Mouse (Mus musculus) forebrain, embryonic 14.5 days (tissue): ENCODE measurements at regions not wholly inside any gene's neighbourhood (a gene's known extent, or its start where the extent isn't known, plus 50 kb on each side); places are given as distances from the start of the nearest gene placed in this dataset.
A peak's percentile ranks its signal among the peaks of the same experiment; 100 is the strongest.

ENCODE experiments used
- ATAC-seq: fragments of 200-750 bp; cut with Nextera tagmentation; 2 replicates; pipeline ENCODE4 v1.8.0; 2017; ENCODE audit warnings: mild to moderate bottlenecking, moderate library complexity
- DNase-seq: peaks from one replicate; pipeline ENCODE4 v3.0.0-alpha.2; 2015; ENCODE audit warnings: low spot score
- H3K27ac ChIP-seq: fragments of 300-500 bp; sonication (generic); 2 replicates; pipeline ENCODE4 v1.5.1; 2014; ENCODE audit warnings: low read depth, mild to moderate bottlenecking, control low read depth, low read length, moderate library complexity
- H3K27me3 ChIP-seq: fragments of 300-500 bp; sonication (generic); replicated peaks from 2 replicates; pipeline ENCODE4 v1.6.1; 2014; ENCODE audit warnings: low read length, control low read depth, mixed read lengths; ENCODE audit not compliant: control insufficient read depth, insufficient read depth
- H3K36me3 ChIP-seq: fragments of 300-500 bp; sonication (generic); 2 replicates; pipeline ENCODE4 v1.6.1; 2014; ENCODE audit warnings: low read length, control low read depth; ENCODE audit not compliant: control insufficient read depth, insufficient read depth
- H3K4me1 ChIP-seq: fragments of 300-500 bp; sonication (generic); 2 replicates; pipeline ENCODE4 v1.6.1; 2014; ENCODE audit warnings: antibody characterized with exemption, low read length, control low read depth; ENCODE audit not compliant: control insufficient read depth, insufficient read depth
- H3K4me2 ChIP-seq: fragments of 300-500 bp; sonication (generic); 2 replicates; pipeline ENCODE4 v1.6.1; 2014; ENCODE audit warnings: mild to moderate bottlenecking, control low read depth, low read length
- H3K4me3 ChIP-seq: fragments of 300-500 bp; sonication (generic); 2 replicates; pipeline ENCODE4 v1.5.1; 2014; ENCODE audit warnings: low read depth, low read length, control low read depth
- H3K9ac ChIP-seq: fragments of 300-500 bp; sonication (generic); 2 replicates; pipeline ENCODE4 v1.6.1; 2014; ENCODE audit warnings: mild to moderate bottlenecking, low read length, control low read depth, moderate library complexity
- H3K9me3 ChIP-seq: fragments of 300-500 bp; sonication (generic); replicated peaks from 2 replicates; pipeline ENCODE4 v1.6.1; 2016; ENCODE audit warnings: low read length, control low read depth, mixed read lengths; ENCODE audit not compliant: control insufficient read depth
- WGBS: fragments of 180-500 bp; shearing (Covaris S2); extraction: QIAGEN DNeasy Blood & Tissue Kit; methylation state at CpG from one replicate; pipeline ENCODE4 v1.1.7; 2014; 5-methylcytosine and 5-hydroxymethylcytosine counted together

DNA sequence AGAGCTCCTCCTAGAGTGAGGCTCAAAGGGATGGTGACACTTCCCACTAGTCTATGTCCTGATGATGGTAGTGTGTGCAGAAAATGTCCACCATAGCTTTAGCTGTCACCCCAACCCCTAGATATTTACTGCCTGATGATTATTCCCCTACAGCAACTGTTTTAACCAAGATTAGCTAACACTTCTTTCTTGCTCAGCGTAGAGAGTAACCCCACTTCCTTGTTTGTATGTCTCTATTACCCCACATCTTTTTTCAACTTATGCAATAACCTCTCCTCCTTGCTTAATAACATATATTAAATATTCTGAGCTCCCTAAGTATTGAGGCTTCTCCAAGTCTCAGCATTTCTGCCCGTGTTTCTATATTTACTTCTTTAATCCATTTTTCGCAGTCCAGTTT, 404.2 kb upstream of the Cntn3 start:
- no peaks in the 10 kb centered on the region for H3K36me3 ChIP-seq
- ATAC-seq (no peak), DNase-seq (no peak)
- H3K4me1 ChIP-seq: no peaks in the 10 kb centered on the region
- H3K27me3 ChIP-seq: no peaks in the 10 kb centered on the region
- no peak overlapping the region for H3K4me3 ChIP-seq
- H3K27ac ChIP-seq: no peak overlapping the region
- H3K4me2 ChIP-seq: no peak overlapping the region
- H3K9me3 ChIP-seq: no peaks in the 10 kb centered on the region
- 92% methylated on average over 3 of the region's 3 CpGs for WGBS
- no peak overlapping the region for H3K9ac ChIP-seq

DNA sequence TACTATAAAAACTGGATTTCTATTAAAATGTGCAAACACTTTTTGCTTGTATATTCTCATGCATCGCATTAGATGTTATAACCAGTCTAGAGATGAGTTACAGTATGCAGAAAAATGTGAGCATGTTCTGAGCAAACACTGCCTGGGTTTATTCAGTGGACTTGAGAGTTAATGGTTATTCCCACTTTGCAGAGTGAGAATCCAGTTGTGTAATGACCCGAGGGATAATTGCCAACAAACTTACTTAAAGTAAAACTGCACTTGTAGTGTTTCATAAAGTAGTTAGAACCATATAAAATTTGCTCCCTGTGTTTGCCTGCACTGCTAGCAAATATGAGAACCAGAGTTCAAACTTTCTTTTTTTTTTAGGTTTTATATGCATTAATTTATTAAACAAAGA, 450.4 kb upstream of the Cntn3 start:
- H3K9ac ChIP-seq: no peak overlapping the region
- H3K27ac ChIP-seq: no peak overlapping the region
- no peaks in the 10 kb centered on the region for H3K27me3 ChIP-seq
- DNase-seq: no peak
- no peak overlapping the region for H3K4me2 ChIP-seq
- no peaks in the 10 kb centered on the region for H3K9me3 ChIP-seq
- 81% methylated on average over 2 of the region's 2 CpGs for WGBS
- H3K36me3 ChIP-seq: no peaks in the 10 kb centered on the region
- no peak overlapping the region for H3K4me3 ChIP-seq
- no peak for ATAC-seq
- H3K4me1 ChIP-seq: no peaks in the 10 kb centered on the region

DNA sequence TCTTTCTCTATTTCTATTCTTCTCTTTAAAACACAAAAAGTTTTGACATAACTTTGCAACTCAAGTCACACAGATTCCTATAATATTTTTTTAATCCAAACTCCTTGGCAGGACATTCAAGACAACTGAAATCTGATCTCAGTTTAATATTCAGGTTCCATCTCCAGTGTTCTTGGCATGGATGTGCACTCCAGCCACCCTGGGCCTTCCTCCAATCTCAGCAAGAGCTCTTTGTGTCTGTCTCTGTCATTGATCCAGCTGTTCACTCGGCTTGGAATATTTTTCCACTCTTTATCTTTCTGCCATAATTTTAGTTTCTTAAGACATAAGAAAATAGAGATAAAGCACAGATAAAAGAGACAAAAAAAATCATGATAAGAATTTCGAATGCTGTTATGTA, 451.1 kb upstream of the Cntn3 start:
- H3K27ac ChIP-seq: no peak overlapping the region
- H3K4me3 ChIP-seq: no peak overlapping the region
- peak; percentile 13 for DNase-seq
- no peaks in the 10 kb centered on the region for H3K4me1 ChIP-seq
- H3K4me2 ChIP-seq: no peak overlapping the region
- no peak overlapping the region for H3K9ac ChIP-seq
- WGBS: 60% methylated on average over 2 of the region's 2 CpGs
- no peaks in the 10 kb centered on the region for H3K9me3 ChIP-seq
- no peak for ATAC-seq
- no peaks in the 10 kb centered on the region for H3K36me3 ChIP-seq
- no peaks in the 10 kb centered on the region for H3K27me3 ChIP-seq

DNA sequence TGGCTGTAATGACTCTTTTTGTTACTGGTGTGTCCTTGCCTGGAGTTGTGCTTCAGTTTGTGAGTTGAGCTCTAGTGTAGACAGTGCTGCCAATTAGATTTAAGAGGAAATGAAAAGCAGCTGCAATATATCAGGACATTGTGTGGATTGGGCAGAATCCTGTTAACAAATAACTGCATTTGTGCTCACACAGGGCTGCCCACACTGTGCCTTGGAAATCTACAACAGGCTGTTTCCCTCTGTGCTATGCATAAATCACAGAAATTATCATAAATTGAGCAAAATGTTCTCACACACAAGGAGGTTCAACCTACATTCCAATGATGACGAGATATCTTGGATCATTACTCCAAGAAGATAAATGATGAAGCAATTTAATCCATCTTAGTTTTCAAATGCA, 455.2 kb upstream of the Cntn3 start:
- Histone ChIP-seq H3K27ac (no peak overlapping the region), H3K4me1 (no peaks in the 10 kb centered on the region), H3K9ac (no peak overlapping the region), H3K9me3 (no peaks in the 10 kb centered on the region), H3K36me3 (no peaks in the 10 kb centered on the region), H3K4me3 (no peak overlapping the region), H3K27me3 (no peaks in the 10 kb centered on the region), H3K4me2 (no peak overlapping the region)
- DNase-seq: no peak
- ATAC-seq: no peak
- 90% methylated on average over 1 of the region's 1 CpGs for WGBS

DNA sequence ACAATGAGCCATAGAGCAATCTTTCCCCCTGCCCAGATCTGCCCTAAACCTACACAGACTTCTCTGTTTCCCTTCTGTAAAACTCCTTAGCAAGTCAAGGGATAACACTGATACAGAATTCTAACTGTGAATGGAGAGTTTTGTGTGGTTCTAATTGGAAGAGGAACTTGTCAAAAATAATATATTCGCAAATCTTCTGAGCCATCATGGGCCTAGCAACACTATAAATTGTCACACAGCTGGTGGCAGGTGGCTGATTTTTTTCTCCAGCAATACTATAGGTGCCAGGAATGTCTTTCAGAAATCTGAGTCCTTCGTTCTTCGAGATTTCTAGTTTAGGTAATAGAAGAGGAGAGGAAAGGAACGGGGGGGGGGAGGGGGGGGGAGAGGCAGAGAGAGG, 460.5 kb upstream of the Cntn3 start:
- WGBS: 34% methylated on average over 3 of the region's 4 CpGs
- ATAC-seq: no peak
- Histone ChIP-seq H3K4me2 (no peak overlapping the region), H3K9me3 (no peaks in the 10 kb centered on the region), H3K9ac (no peak overlapping the region), H3K4me1 (no peaks in the 10 kb centered on the region), H3K27me3 (no peaks in the 10 kb centered on the region), H3K36me3 (no peaks in the 10 kb centered on the region), H3K27ac (no peak overlapping the region), H3K4me3 (no peak overlapping the region)
- no peak for DNase-seq

DNA sequence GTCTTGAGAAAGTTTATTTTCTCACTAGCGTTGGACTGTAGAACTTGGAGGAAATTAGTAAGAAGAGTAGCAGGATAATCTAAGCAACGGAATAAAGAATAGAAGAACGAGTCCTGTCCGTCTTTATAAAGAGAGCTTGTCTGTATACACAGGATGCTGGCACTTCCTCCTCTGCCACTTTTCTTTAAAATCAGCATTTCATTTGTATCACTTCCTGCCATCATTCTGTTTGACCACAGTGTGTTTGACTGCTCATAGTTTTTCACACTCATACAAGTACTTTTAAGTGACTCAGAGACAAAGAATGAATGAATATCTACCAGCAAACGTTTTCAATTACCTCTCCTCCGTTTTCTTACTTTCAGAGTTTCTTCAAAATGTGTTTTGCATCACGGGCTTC, 461.0 kb upstream of the Cntn3 start:
- Histone ChIP-seq H3K27ac (no peak overlapping the region), H3K9me3 (no peaks in the 10 kb centered on the region), H3K36me3 (no peaks in the 10 kb centered on the region), H3K4me2 (no peak overlapping the region), H3K4me3 (no peak overlapping the region), H3K4me1 (no peaks in the 10 kb centered on the region), H3K9ac (no peak overlapping the region), H3K27me3 (no peaks in the 10 kb centered on the region)
- 26% methylated on average over 7 of the region's 7 CpGs for WGBS
- ATAC-seq (no peak), DNase-seq (no peak)

DNA sequence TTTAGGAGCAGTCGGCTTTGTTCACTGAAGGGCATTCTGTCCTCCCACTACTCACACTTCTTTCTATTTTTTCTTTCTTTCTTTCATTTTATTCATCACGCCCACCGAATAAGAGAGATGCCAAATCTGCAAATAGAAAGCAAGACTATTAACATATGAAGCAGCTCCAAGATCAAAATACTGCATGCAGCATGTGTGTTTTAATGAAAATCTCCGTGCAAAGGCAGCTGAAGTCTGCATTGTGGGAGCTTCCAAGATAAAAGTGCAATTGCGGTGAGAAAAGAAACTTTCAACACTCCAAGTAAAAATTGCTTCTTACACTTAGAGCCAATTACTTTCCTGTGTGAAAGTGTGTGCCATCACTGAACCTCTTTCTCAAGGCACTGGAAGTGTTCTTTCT, 449.8 kb upstream of the Chl1 start:
- Histone ChIP-seq H3K4me2 (no peak overlapping the region), H3K4me3 (no peak overlapping the region), H3K27me3 (no peaks in the 10 kb centered on the region), H3K36me3 (no peaks in the 10 kb centered on the region), H3K4me1 (no peaks in the 10 kb centered on the region), H3K9me3 (no peaks in the 10 kb centered on the region), H3K27ac (no peak overlapping the region), H3K9ac (no peak overlapping the region)
- ATAC-seq (no peak), DNase-seq (peak; percentile 27)
- WGBS: 47% methylated on average over 5 of the region's 5 CpGs

DNA sequence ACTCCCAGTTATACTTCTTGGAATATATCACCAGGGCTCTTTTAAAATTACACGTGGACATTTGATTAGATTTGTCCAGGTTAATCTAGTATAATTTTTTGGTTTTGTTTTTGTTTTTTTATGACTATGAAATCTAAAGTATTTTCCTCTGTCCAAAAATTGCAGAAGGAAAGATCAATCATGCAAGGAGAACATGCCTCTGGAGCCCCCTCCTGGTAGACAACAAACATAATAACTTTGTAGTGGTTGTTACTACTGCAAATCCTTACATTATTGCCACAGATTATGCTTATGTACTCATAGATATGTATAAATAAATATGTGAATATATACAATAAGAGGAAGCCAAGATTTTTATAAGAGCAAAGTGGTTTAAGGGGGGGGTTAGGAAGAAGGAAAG, 404.2 kb upstream of the Chl1 start:
- WGBS: 47% methylated on average over 1 of the region's 1 CpGs
- Histone ChIP-seq H3K27me3 (no peaks in the 10 kb centered on the region), H3K9ac (no peak overlapping the region), H3K27ac (no peak overlapping the region), H3K4me1 (no peaks in the 10 kb centered on the region), H3K4me2 (no peak overlapping the region), H3K36me3 (no peaks in the 10 kb centered on the region), H3K9me3 (no peaks in the 10 kb centered on the region), H3K4me3 (no peak overlapping the region)
- peak; percentile 20 for DNase-seq
- no peak for ATAC-seq

DNA sequence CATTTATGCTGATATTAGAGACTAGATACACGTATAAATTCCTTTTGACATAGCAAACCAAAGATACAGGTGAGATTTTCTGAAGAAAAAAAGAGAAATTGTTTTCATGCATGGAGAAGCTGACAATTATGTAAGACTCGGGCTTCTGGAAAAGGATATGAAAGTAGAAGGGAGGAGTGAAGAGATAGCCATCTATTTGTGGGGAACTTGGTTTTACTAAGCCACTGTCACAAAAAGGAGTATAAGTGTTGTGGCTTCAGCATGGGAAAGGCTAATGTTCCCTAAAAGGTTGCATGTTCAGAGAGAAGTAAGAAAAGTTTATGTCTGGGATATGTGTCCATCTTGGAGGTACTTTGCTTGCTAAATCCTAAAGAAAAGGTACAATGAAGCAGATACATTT, 390.8 kb upstream of the Chl1 start:
- H3K27me3 ChIP-seq: no peaks in the 10 kb centered on the region
- WGBS: 82% methylated on average over 2 of the region's 2 CpGs
- H3K4me3 ChIP-seq: no peak overlapping the region
- H3K4me2 ChIP-seq: no peak overlapping the region
- H3K36me3 ChIP-seq: no peaks in the 10 kb centered on the region
- no peak overlapping the region for H3K9ac ChIP-seq
- H3K27ac ChIP-seq: no peak overlapping the region
- no peaks in the 10 kb centered on the region for H3K9me3 ChIP-seq
- H3K4me1 ChIP-seq: no peaks in the 10 kb centered on the region
- ATAC-seq: no peak
- DNase-seq: no peak

DNA sequence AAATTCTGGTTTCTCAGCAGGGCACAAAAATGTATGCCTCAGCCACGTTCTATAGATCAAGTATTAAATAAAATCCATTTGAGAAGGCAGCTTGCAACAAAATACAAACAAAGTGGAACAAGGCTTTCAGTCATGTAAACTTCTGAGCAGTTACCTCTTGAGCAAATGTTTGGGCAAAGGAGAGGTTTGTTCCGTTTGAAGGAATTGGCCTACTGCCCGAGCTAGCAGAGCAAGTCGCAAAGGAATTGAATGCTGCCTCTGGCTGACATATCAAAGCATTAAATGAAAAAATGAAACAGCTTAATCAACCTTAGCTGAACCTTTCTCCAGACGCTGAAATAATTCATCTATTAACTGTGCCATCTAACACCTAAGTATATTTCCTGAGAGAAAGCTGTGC, 369.5 kb upstream of the Chl1 start:
- H3K36me3 ChIP-seq: no peaks in the 10 kb centered on the region
- no peak overlapping the region for H3K9ac ChIP-seq
- no peak overlapping the region for H3K27ac ChIP-seq
- ATAC-seq: no peak
- no peaks in the 10 kb centered on the region for H3K27me3 ChIP-seq
- no peak overlapping the region for H3K4me2 ChIP-seq
- DNase-seq: peak; percentile 20
- WGBS: 71% methylated on average over 5 of the region's 5 CpGs
- no peaks in the 10 kb centered on the region for H3K9me3 ChIP-seq
- H3K4me3 ChIP-seq: no peak overlapping the region
- no peaks in the 10 kb centered on the region for H3K4me1 ChIP-seq
